Mouse (Mus musculus): ENCODE results near the gene D2hgdh.
A peak's percentile ranks its signal among the peaks of the same experiment; 100 is the strongest.
"Not testable (repeated sequence)": the region's sequence is repeated elsewhere in the genome, so short reads cannot be mapped to it uniquely, and the experiment has no call there.

The D2hgdh gene

DNA sequence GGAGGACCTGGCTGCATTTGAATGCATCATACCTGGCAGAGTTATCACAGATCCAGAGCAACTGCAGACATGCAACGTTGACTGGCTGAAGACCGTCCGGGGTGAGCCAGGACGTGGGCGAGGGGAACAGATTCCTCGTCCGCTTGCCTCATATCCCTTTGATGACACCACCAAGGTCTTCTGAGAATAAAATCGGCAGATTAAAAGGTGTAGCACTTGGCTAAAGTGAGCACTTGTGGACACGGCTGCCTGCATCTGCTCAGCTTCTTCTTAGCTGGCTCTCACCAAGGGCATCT is 1.8 kb downstream of the D2hgdh start:
- DNase-seq (ENCODE audit: low spot score): no peak

DNA sequence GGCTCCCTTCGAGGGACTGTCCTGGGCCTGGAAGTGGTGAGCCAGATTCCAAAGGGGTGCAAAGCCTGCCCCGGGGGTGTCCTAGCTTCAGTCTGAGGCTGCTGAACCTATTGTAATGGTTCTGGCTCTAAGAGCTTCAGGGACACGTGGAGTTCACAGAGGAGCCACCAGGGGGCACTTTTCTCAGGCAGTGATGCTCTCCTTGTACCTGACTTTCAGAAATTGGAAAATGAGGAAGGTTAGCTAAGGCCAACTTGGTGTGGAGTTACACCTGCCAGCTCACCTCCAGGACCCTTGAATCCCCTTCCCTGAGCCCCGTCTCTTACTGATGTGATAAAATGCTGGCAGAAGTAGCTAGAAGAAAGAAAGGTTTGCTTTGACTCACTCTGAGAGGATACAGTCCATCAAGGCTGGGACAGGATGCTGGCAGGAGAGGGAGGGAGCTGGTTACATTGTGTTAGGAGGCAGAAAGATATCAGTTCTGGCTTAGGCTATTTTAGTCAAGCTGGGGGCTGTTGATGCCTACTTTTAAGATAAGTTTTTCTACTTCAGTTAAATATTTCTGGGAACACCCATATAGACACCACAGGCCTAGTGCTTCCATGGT is 8.1 kb downstream of the D2hgdh start:
- DNase-seq (ENCODE audit: low spot score): not testable (repeated sequence)

DNA sequence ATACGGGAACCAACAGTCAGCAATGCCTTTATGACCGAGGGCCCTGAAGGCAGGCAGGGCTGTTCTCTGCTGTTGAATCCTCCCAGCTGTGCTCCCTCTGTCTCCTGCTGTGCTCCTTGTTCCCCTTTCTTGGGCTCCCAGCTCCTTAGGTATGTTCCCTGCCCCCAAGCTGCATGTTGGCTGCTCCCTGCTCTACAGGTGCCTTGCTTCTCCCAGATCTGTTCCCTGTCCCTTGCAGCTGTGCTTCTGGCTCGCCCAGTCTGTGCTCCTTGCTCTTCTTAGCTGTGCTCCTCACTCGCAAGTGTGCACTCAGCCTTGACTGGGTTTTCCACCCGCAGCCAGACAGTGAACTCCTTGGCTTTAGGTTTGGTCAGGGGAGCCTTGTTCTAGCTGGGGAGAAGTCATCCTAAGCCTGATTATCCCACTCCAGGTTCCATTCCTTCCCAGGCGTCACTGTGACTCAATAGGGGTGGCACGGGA is 10.0 kb downstream of the D2hgdh start:
- DNase-seq (ENCODE audit: low spot score): no peak

DNA sequence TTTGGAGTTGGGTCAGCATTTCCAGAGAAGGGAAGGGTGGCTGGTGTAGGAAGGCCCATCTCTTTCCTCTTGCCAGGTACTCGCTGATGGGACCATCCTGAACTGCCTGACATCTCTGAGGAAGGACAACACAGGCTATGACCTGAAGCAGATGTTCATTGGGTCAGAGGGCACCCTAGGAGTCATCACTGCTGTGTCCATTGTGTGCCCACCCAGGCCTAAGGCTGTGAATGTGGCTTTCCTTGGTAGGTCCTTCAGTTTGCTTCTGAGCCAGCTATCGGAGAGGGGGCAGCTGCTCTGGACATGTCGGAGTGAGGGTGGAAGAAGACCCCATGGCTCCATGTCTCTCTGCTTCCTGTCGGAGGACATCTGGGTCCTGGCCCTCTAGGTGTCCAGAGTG is 10.5 kb downstream of the D2hgdh start:
- no peak for DNase-seq (ENCODE audit: low spot score)

DNA sequence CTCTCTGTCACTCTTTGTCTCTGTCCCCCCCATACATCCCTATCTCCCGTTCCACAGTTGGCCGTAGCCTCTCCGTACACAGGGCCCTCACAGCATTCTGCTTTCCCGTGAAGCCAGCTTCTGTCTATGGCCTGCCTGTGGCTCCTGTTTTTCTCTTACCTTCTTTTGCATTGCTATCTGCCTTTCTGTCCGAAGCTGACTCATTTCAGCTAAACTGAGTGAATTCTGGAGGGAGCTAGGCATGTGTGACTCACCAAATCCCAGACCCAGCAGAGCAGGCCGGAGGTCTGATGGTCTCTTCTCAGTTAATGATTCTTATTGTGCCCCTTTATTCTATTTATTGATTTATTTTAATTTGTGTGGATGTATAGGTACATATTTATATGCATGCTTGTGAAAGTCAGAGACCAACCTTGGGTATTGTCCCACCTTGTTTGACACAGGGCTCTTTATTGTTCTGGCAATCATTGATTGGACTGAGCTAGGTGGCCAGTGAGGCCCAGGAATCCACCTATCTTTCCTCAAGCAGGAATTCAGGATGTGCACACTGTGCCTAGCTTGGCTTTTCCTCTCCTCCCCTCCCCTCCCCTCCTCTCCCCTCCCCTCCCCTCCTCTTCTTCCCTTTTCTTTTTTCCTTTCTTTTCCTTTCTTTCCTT is 11.3 kb downstream of the D2hgdh start:
- DNase-seq (ENCODE audit: low spot score): no peak

DNA sequence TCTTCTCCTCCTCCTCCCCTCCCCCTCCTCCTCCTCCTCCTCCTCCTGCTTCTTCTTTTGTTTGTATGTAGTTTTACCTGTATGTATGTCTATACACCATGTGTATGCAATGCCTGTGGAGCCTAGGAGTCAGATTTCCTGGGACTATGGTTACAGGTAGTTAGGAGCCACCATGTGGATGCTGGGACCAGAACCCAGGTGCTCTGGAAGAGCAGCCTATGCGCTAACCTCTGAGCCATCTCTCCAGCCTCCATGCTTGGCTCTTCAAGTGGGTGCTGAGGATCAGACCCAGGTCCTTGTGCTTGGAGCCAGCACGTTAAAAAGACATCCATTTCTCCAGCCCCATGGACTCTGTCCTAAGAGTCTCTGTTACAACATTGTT is 11.8 kb downstream of the D2hgdh start:
- no peak for DNase-seq (ENCODE audit: low spot score)

DNA sequence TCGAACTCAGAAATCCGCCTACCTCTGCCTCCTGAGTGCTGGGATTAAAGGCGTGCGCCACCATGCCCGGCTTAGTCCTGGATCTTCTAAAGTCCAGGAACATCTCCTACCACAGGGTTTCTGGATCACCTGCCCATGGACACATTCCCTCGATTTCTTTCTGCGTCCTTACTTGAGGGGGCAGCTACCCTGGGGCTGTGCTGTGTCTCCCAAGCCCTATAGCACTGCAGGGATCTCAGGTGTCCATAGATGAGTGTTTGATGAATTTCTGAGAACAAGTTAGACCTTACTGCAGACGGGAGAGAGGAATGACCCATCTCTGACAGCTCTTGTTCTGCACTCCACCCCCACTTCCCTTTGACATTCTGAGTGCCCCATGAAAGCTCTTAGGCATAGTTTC is 12.6 kb downstream of the D2hgdh start:
- no peak for DNase-seq (ENCODE audit: low spot score)

DNA sequence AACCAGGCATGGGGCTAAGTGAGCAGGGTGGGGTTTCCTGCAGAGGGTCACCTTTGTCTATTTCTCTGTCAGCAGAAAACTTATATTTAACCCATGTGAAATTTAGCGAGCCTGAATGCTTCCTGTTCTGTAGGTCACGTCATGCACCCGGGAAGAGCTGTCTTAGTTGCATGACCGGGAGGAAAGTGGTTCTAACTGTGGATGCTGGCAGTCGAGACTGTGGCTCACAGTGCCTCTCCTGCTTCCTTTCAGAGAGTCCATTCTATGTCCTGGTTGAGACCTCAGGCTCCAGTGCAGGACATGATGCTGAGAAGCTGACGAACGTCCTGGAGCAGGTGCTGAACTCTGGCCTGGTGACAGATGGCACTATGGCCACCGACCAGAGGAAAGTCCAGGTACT is 13.9 kb downstream of the D2hgdh start:
- not testable (repeated sequence) for DNase-seq (ENCODE audit: low spot score)

DNA sequence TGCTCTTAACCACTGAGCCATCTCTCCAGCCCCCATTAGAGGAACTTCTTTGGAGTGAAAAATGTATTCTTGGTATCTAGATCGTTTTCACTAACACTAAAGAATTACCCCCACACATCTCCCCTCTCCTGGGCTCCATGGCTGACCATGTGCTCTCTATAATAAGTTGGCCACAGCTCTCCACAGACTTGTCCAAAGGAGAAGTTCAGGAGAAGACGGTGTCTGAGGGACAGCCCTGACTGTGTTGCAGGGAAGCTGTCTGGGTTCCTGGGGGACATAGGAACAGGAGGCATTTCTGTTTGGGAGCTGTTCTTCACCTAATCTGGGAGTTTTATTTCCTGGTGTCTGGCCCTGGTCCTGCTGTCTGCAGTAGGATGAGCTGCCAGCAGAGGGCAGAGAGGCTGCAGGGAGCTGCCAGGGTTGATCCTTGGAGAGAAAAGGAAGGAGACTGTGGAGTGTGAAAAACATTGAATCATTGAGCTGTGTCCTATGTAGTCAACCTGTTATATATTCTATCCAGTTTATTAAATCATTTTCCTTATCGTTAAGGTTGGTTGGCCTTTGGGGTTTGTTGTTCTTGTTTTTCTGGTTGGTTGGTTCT is 21.2 kb downstream of the D2hgdh start:
- not testable (repeated sequence) for DNase-seq (ENCODE audit: low spot score)

DNA sequence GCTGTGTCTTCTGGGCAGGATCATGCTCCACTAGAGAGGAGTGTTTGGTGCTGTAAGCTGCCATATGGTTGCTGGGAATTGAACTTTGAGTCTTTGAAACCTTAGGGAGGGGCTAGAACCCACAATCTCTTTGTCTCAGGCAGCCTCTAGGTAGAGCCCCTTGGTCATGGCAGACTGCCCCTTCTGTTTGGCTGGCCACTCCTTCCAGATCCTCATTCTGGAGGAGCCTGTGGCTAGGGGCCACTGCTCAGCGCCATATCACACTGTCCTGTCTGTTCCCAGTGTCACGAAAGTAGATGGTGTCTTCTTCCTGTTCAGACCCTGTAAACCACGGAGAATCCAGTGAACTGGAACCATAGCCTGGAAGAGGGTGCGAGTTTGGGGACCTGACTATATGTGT is 31.1 kb downstream of the D2hgdh start:
- DNase-seq (ENCODE audit: low spot score): not testable (repeated sequence)

DNA sequence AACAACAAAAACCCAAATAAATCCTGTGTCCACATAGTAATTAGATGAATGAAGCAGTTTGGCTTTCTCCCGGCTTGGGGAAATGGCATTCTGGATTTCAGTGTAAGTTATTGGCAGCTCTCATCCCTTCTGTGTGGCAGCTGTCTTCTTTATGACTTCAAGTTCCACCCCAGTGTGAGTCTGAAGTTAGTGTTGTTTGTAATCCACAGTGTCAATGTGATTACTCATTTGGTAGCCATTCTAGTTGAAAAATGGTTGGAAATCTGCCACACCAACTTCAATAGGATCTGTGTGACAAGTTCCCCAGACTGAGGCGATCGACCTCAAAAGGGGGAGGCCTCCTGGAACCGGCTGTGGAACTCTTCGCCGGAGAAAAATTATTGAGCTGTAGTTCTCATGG is 32.7 kb downstream of the D2hgdh start:
- DNase-seq (ENCODE audit: low spot score): no peak

DNA sequence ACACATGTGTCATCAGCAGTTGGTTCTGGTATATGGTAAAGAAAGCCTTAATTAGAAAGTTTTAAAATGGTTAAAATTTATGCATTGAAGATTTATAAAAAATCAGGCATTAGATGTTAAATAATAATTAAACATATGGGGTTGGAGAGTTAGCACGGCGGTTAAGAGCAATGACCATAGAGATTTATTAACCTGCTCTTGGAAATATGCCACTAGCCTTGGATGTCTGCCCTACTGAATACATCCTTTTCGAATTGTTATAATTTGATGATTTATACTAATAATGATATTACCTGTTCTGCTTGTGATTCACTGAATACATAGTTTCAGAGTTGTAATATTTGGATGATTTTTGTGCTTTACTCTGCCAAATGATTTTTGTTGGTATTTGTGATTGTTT is 33.3 kb downstream of the D2hgdh start:
- no peak for DNase-seq (ENCODE audit: low spot score)

DNA sequence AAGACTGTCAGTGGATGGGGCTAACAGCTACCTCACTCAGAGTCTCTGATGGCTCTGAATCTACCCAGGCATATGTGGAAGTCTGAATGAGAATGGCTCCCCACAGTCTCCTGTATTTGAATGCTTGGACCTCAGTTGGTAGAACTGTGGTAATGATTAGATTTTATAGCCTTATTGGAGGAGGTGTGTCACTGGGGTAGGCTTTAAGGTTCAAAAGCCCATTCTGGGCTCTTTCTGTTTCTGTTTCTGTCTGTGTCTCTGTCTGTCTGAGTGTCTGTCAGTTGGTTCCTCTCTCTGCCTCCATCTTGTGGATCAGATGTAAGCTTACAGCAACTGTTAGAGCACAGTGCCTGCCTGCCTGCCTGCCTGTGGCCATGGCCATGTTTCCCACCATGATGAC is 34.9 kb downstream of the D2hgdh start:
- DNase-seq (ENCODE audit: low spot score): no peak

DNA sequence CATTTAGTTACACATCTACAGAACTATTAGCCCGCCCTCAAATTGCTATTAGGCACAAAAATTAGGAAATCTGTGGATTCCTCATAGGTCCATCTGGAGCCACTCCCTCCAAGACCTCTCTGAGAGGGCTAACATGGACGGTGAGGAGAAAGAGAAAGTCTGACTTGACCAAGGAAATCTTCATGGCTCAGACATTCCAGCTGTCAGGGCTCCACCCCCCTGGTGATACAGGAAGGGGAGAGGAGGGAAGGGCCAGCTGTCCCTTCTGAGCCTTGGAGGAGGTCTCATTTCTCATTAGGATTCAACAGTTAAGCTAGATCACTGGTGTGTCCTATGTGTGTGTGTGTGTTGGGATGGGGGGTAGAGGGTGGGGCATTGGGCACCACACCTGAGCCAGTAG is 36.3 kb downstream of the D2hgdh start, which contains the start of gene Gal3st2:
Gene Gal3st2, plus strand, starts transcription at position 259 of the 400 bp plus-strand sequence.
- not testable (repeated sequence) for DNase-seq (ENCODE audit: low spot score)

DNA sequence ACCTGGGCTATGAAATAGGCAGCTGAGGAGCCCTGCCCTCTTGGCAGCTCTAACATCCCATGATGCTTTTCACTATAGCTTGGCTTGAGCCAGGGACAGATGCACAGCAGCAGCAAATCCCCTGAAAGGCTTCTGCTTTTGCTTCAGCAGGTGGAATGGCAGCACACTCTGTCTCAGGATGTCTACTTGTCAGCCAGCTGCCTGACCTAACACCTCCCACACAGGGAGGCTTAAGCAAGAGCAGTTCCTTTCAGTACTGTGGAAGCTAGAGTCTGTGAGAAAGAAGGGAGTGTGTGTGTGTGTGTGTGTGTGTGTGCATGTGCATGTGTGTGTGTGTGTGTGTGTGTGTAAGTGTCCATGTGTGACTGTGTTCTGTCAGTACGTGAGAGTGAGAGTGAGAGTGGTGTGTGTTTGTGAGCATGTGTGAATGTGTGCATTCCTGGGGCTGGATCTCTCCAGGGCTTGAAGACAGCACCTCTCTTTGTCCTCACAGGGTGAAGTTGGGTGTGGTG is 46.9 kb downstream of the D2hgdh start:
- not testable (repeated sequence) for DNase-seq (ENCODE audit: low spot score)

DNA sequence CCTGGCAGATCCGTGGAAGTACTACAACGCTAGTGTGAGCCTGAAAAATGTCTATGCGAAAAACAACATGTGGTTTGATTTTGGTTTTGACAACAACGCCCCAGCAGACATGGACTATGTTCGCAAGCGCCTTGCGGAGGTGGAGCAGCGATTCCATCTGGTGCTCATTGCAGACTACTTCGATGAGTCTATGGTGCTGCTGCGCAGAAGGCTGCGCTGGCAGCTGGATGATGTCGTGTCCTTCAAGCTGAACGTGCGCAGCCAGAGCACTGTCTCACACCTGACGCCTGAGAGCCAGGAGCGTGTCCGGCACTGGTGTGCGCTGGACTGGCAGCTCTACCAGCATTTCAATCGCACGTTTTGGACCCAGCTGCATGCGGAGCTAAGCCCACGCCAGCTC is 49.7 kb downstream of the D2hgdh start:
- DNase-seq (ENCODE audit: low spot score): not testable (repeated sequence)

DNA sequence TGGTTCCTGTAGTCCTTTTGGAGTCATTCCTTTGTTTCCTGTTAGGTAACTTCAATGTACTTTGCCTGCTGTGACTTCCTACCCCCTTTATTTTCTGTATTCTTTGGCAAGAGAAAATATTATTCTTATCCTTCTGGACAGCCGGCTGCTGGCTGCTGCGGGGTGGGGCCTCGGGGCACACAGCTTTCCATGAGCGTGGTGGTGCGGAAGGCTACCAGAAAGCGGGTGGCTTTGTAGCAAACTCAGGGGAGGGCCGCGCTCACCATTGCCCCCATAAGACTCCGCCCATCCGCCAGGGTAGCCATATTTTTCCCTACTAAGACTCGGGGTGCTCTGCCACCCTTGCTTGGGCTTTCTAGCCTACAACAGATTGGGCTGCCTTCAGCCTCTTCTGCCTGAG is 57.1 kb downstream of the D2hgdh start:
- not testable (repeated sequence) for DNase-seq (ENCODE audit: low spot score)

DNA sequence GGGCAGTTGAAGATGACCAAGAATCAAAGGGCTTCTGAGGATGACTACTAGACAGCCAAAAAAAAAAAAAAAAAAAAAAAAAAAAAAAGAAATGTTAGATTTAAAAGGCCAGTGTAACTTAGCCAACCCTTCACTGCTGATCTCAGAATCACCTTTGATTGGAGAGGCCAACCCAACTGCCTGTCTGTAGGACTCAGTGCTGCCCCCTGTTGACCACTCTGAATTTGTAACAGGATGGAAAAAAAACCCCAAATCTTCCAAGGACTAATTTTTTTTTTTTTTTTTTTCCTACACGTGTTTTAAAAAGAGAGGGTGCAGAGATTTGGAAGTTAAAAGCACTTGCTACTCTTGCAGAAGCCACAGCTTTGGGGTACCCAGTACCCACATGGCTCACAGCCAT is 66.2 kb downstream of the D2hgdh start:
- peak; percentile 0 for DNase-seq (ENCODE audit: low spot score)

DNA sequence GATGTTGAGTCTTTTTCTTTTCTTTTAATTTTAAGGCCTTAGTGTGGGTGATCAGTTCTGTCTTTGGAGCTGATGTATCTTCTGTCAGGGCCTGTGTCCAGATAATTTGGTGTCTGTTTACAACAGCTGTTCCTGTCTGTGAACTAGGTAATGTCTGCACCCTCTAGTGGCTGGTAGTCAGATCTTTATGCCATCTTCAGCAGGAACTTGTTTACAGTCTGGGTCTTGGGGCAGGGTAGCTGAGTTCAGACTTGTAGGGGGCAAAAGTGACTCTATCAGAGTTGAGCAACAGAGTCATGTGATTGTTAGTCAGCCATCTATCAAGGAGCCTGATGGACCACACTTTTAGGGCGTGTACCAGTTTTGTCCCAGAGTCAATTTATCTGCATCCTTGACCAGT is 72.7 kb downstream of the D2hgdh start:
- DNase-seq (ENCODE audit: low spot score): not testable (repeated sequence)

DNA sequence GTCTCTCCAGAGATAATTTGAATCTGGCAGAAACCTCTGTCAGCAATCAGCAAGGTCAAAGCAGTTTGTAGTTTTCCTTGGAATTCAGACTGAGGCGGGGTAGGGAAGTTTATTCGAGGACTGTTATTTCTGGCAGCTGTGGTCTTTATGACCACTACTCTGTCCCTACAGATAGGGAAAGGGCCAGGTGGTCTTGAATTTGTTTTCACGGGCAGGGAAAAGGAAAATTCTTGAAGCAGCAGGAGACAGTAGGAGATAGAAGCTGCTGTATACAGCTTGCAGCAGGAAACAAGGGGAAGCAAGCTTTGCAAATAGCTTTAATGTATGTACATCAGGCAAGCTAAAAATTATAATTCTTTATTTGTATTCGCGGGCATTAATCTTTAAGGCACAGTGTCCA is 76.6 kb downstream of the D2hgdh start:
- not testable (repeated sequence) for DNase-seq (ENCODE audit: low spot score)
